Mouse (Mus musculus) kidney, embryonic 16.5 days (tissue): Measurements from ENCODE around the gene Bcdin3d. TPM values are rescaled to one million over a fixed set of nuclear protein-coding genes. Genes with fewer than 3 reads are reported as not detected.
"Not testable (repeated sequence)": the region's sequence is repeated elsewhere in the genome, so short reads cannot be mapped to it uniquely, and the experiment has no call there.

Source experiments
- ATAC-seq: fragments of 200-750 bp; cut with Nextera tagmentation; 2 replicates; pipeline ENCODE4 v1.8.0; 2017; ENCODE audit warnings: moderate TSS enrichment; ENCODE audit not compliant: low FRiP score, low TSS enrichment
- H3K27ac ChIP-seq: fragments of 300-500 bp; sonication (generic); 2 replicates; pipeline ENCODE4 v1.5.1; 2014; ENCODE audit warnings: low read length
- H3K27me3 ChIP-seq: fragments of 300-500 bp; sonication (generic); 2 replicates; pipeline ENCODE4 v1.6.1; 2014; ENCODE audit warnings: low read length, control low read depth, mixed read lengths; ENCODE audit not compliant: insufficient read depth
- H3K36me3 ChIP-seq: fragments of 300-500 bp; sonication (generic); 2 replicates; pipeline ENCODE4 v1.6.1; 2014; ENCODE audit warnings: low read length, control low read depth, mixed read lengths; ENCODE audit not compliant: insufficient read depth
- H3K4me1 ChIP-seq: fragments of 300-500 bp; sonication (generic); 2 replicates; pipeline ENCODE4 v1.6.1; 2014; ENCODE audit warnings: low read length, control low read depth, mixed read lengths; ENCODE audit not compliant: insufficient read depth
- H3K4me2 ChIP-seq: fragments of 300-500 bp; sonication (generic); replicated peaks from 2 replicates; pipeline ENCODE4 v1.6.1; 2014; ENCODE audit warnings: low read depth, low read length
- H3K4me3 ChIP-seq: fragments of 300-500 bp; sonication (generic); 2 replicates; pipeline ENCODE4 v1.5.1; 2014; ENCODE audit warnings: mild to moderate bottlenecking, low read length
- H3K9ac ChIP-seq: fragments of 300-500 bp; sonication (generic); replicated peaks from 2 replicates; pipeline ENCODE4 v1.6.1; 2014; ENCODE audit warnings: low read length
- H3K9me3 ChIP-seq: fragments of 300-500 bp; sonication (generic); 2 replicates; pipeline ENCODE4 v1.6.1; 2016; ENCODE audit warnings: low read length, control low read depth
- WGBS: fragments of 180-500 bp; shearing (Covaris S2); extraction: QIAGEN DNeasy Blood & Tissue Kit; methylation state at CpG from one replicate; pipeline ENCODE4 v1.1.7; 2014; 5-methylcytosine and 5-hydroxymethylcytosine counted together
- polyA plus RNA-seq: library from polyadenylated mRNA; unstranded; fragments of >200 nt; fragmentation: Nextera tagmentation; extraction: Ambion mirVana; gene quantifications from 2 replicates; pipeline ENCODE4 v1.2.1, GENCODE M21; 2015

Bcdin3d gene
- polyA plus RNA-seq, 1 experiment from 2014 or later: 16.8 TPM

DNA sequence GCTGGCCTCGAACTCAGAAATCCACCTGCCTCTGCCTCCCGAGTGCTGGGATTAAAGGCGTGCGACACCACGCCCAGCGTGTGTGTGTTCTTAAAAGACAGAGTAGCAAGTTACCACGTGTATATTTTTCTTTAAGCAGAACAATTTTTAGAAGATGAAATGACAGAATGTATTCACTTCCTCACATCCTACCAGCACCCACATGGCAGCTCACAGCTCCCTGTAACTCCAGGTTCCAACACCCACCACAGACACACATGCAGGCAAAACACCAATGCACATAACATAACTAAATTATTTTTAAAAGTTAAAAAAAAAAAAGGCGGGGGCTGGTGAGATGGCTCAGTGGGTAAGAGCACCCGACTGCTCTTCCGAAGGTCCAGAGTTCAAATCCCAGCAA lies 28.4 kb downstream of the Bcdin3d start:
- not testable (repeated sequence) for H3K4me2 ChIP-seq, ATAC-seq, H3K4me3 ChIP-seq, H3K9me3 ChIP-seq, H3K27ac ChIP-seq, H3K9ac ChIP-seq, H3K27me3 ChIP-seq, H3K36me3 ChIP-seq
- 94% methylated on average over 10 of the region's 10 CpGs for WGBS
- peaks cover 33% of the 10 kb centered on the region for H3K4me1 ChIP-seq

- no peak for ATAC-seq
- H3K9ac ChIP-seq: no peak overlapping the region
- no peak overlapping the region for H3K4me2 ChIP-seq
- WGBS: 59% methylated on average over 6 of the region's 6 CpGs
- peaks cover 39% of the 10 kb centered on the region for H3K4me1 ChIP-seq
- no peaks in the 10 kb centered on the region for H3K9me3 ChIP-seq
- H3K27ac ChIP-seq: no peak overlapping the region
- no peak overlapping the region for H3K4me3 ChIP-seq
- H3K36me3 ChIP-seq: no peaks in the 10 kb centered on the region; the same call in 1 of the 2 replicates
- no peaks in the 10 kb centered on the region for H3K27me3 ChIP-seq
These were observed 29.0 kb downstream of the Bcdin3d start for GRCm38 (mm10) chr15:99445567-99445966.

DNA sequence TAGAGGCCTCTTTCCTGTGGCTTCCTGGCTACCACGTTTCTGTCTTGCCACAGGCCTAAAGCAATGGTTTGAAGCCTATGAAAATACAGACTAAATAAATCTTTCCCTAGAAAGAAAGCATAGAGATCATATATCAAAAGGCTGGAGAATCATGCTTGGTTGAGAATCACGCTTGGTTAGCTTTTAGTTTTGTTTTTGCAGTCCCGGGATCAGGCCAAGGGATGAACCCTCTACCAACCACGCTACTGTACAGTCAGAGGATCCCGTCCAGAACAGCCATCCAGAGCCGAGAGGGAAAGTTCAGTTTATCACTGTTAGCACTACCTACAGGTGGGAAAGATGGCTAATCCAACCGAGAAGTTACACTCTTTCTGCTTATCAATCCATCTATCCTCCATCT lies 32.2 kb downstream of the Bcdin3d start:
- H3K36me3 ChIP-seq: no peaks in the 10 kb centered on the region; the same call in 1 of the 2 replicates
- H3K9me3 ChIP-seq: no peaks in the 10 kb centered on the region
- no peak overlapping the region for H3K4me3 ChIP-seq
- no peak overlapping the region for H3K4me2 ChIP-seq
- WGBS: 20% methylated on average over 7 of the region's 7 CpGs
- H3K4me1 ChIP-seq: peaks cover 46% of the 10 kb centered on the region
- H3K27ac ChIP-seq: no peak overlapping the region
- H3K9ac ChIP-seq: no peak overlapping the region
- H3K27me3 ChIP-seq: no peaks in the 10 kb centered on the region
- no peak for ATAC-seq

GRCm38 (mm10) chr15:99440816-99441457 lies 33.6 kb downstream of the Bcdin3d start:
- peaks cover 60% of the 10 kb centered on the region for H3K4me1 ChIP-seq
- WGBS: 55% methylated on average over 8 of the region's 8 CpGs
- H3K4me3 ChIP-seq: no peak overlapping the region
- peak overlapping the region; percentile 66 for H3K27ac ChIP-seq
- H3K4me2 ChIP-seq: no peak overlapping the region
- H3K9ac ChIP-seq: no peak overlapping the region
- ATAC-seq: no peak
- H3K27me3 ChIP-seq: no peaks in the 10 kb centered on the region
- H3K36me3 ChIP-seq: no peaks in the 10 kb centered on the region; the same call in 1 of the 2 replicates
- no peaks in the 10 kb centered on the region for H3K9me3 ChIP-seq

DNA sequence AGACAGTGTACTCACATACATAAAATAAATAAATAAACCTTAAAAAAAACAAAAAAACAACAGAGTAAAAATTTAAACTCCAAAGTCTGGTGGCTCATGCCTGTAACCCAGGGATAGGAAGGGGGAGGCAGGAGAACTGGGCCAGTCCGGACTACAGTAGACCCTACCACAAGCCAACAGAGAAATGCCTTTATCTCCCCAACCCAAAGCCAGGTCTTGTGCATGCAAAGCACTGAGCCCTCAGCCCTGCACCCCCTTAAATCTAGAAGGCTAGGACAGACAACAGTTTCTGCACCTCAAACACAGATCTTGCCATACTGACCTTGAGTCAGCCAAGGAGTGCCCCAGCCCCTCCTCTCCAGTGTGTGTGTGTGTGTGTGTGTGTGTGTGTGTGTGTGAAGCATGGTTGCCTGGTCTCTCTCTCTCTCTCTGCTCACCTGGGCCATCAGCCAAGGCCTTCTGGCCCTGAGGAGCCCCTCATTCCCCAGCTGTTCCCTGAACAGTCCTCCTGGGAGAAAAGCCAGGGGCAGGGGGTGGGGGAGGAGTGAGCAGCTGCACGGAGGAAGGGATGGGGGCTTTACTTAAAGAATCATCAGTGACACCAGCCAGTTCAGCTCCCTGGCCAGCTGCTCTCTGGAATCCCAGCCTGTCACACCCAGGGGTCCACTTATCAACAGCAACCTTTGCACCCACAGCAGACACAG lies 34.3 kb downstream of the Bcdin3d start:
- Histone ChIP-seq H3K9ac (no peak overlapping the region), H3K4me1 (peaks cover 64% of the 10 kb centered on the region), H3K4me2 (no peak overlapping the region), H3K4me3 (no peak overlapping the region), H3K27ac (peak overlapping the region; percentile 66), H3K36me3 (no peaks in the 10 kb centered on the region), H3K9me3 (no peaks in the 10 kb centered on the region), H3K27me3 (no peaks in the 10 kb centered on the region)
- ATAC-seq: peak; percentile 64; the same call in 1 of the 2 replicates
- WGBS: 37% methylated on average over 2 of the region's 2 CpGs

DNA sequence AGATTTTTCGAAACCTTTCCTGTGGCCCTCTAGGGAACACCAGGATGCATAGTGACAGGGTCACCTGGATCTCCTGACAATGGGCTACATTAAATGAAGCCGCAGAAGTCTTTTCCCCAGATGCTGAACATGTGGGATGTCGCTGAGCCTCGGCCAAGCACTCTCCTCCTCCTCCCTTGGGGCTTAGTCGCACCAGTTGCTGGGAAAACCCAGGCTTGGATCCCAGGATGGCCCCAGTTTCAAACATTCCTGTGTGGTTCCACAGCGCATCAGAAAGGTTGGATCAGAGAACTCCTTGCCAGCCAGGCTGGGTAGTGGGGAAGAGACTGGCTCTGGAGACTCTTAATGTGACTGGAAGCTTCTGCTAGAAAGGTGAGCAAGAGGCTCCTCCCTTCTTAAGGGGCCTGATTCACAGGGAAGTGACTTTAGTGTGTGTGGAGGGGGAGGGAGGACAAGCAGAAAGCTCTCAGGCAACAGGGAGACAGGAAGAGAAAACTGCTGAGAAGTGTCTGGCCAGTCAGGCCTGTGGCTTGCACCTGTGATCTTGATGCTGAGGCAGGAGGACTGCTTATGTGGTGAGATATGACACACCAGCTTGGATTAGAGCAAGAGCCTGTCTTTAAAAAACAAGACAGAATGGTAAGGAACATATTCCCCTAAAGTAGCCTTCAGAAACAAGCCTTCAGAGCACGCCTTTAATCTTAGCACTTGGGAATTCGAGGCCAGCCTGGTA lies 35.4 kb downstream of the Bcdin3d start:
- Histone ChIP-seq H3K4me3 (no peak overlapping the region), H3K36me3 (no peaks in the 10 kb centered on the region), H3K27me3 (no peaks in the 10 kb centered on the region), H3K9ac (peak overlapping the region; percentile 36), H3K9me3 (no peaks in the 10 kb centered on the region), H3K4me2 (no peak overlapping the region), H3K4me1 (peaks cover 72% of the 10 kb centered on the region), H3K27ac (no peak overlapping the region)
- 80% methylated on average over 8 of the region's 8 CpGs for WGBS
- no peak for ATAC-seq

DNA sequence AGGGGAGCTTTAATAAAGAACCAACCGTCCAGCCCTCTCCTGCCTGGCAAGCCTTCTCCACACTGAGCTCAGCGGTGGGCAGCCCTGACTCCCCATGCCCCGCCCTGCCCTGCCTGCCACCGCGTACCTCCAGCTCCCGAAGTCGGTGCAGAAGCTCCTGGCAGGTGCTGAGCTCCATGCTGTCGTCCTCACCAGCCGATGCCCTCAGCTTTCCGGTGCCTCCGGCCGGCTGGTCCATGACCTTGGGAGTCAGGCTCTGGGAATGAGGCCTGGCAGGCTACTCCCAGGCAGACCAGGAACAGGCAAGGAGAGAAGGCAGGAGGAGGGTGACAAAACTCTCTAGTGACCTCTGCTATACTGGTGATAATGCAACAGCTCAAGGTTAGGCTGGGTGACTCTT lies 40.6 kb downstream of the Bcdin3d start:
- Histone ChIP-seq H3K27me3 (no peaks in the 10 kb centered on the region), H3K9ac (no peak overlapping the region), H3K9me3 (no peaks in the 10 kb centered on the region), H3K27ac (no peak overlapping the region), H3K4me1 (peaks cover 61% of the 10 kb centered on the region), H3K4me3 (no peak overlapping the region), H3K4me2 (no peak overlapping the region), H3K36me3 (peaks cover 20% of the 10 kb centered on the region)
- 74% methylated on average over 12 of the region's 12 CpGs for WGBS
- ATAC-seq: no peak

DNA sequence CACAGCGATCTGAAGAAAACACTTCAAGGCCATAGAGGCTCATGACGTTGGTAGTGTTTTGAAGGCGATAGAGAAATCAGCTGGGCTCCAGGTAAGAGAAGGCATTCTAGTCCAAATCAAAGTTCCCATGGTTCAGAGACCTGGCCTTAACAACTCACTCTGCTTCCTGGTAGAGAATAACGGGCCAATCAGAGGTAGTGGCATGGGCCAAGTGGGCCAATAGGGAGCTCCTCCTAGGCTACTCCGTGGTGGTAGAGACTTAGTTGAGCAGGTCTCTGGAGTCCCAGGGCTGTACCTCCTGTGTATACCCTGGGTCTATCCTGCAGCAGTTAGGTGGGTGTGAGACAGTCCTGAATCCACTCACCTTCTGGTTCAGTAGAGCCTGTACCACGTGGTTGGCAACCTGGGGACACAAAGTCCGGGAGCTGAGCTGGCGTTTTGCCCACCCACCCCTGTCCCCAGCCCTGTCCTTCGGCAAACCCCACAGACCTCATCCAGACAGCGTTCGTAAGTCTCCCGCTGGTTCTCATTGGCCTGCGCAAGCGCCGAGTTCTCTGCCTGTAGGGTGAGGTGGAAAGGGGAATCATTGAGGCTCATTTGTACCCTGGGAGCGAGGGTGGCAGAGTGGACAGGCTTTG lies 41.3 kb downstream of the Bcdin3d start:
- 91% methylated on average over 16 of the region's 16 CpGs for WGBS
- H3K27me3 ChIP-seq: no peaks in the 10 kb centered on the region
- peaks cover 55% of the 10 kb centered on the region for H3K4me1 ChIP-seq
- H3K4me2 ChIP-seq: no peak overlapping the region
- peaks cover 25% of the 10 kb centered on the region for H3K36me3 ChIP-seq
- H3K9me3 ChIP-seq: no peaks in the 10 kb centered on the region
- H3K4me3 ChIP-seq: no peak overlapping the region
- no peak overlapping the region for H3K9ac ChIP-seq
- ATAC-seq: 0 out of 2 replicates have a peak, but pooled peaks have one; percentile 14
- no peak overlapping the region for H3K27ac ChIP-seq

- Histone ChIP-seq H3K9ac (0 out of 2 replicates have a peak overlapping the region, but pooled peaks have one; percentile 29), H3K27me3 (no peaks in the 10 kb centered on the region), H3K9me3 (no peaks in the 10 kb centered on the region), H3K27ac (peak overlapping the region; percentile 78), H3K4me2 (no peak overlapping the region), H3K36me3 (peaks cover 32% of the 10 kb centered on the region), H3K4me3 (no peak overlapping the region), H3K4me1 (peaks cover 45% of the 10 kb centered on the region)
- peak; percentile 53 for ATAC-seq
- 39% methylated on average over 8 of the region's 8 CpGs for WGBS
These were observed 42.6 kb downstream of the Bcdin3d start for GRCm38 (mm10) chr15:99431967-99432366.
